Mouse (Mus musculus) regulatory T cell (primary cell): ENCODE measurements around the gene B430218F22Rik.

Experiments
- in situ Hi-C: fragments of 300-600 bp; cut with MboI, MseI; formaldehyde crosslinking; loops from one replicate; pipeline ENCODE4 v1.15.1; 2025; ENCODE audit warnings: high pct_unique_total_duplicates

The B430218F22Rik gene

DNA sequence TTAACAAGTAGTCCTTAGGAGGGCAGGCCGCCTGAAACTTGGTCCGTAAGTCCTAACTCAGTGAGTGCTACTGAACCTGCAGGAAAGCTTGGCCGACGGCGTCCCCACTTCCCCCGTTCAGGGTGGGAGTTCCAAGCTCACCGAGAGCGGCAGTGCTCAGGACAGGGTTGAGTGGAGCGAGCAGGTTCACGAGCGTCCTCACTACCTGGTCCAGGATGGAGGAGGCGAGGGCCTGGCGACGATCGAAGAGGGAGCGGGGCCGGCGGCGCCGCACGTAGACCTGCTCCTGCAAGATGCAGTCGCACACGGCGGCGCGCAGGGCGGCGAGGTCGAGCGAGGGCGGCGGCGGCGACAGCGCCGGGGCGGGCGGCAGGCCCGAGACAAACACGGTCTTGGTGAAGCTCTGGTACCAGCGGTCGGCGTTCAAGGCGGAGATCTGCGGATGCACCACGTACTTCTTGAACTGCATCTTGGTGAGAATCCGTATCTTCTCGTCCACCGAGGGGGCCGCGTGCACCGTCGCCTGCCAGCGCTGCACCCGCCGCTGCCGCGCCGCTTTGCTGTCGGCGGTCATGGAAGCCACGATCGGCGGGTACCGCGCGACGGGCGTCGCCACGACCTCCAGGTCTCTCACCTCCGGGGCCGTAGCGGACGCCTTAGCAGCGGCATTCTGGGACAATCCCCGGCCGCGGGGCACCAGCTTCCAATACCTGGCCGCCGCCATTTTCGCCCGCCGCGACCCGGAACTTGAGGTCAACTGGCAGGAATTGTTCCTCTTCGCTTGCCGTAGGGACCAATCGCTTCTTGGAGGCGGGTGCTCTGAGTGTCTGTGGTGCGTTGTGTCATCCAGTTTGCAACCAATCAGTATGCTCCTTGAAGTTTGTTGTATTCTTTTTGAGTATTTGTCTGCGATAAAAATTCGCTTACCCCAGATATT, at the start of gene B430218F22Rik, which contains the start of gene Mrps30:
B430218F22Rik (plus strand) TSS at position 120 of the 937 bp plus-strand sequence.
Mrps30 (minus strand) TSS at position 742 of the 937 bp plus-strand sequence.
- in situ Hi-C loops: loop anchor here (10.0 to 25.0 kb wide), 2 partner anchors 1078 to 1174 kb away; partner anchors contain the start of genes 4833420G17Rik, Emb and Gm17509

DNA sequence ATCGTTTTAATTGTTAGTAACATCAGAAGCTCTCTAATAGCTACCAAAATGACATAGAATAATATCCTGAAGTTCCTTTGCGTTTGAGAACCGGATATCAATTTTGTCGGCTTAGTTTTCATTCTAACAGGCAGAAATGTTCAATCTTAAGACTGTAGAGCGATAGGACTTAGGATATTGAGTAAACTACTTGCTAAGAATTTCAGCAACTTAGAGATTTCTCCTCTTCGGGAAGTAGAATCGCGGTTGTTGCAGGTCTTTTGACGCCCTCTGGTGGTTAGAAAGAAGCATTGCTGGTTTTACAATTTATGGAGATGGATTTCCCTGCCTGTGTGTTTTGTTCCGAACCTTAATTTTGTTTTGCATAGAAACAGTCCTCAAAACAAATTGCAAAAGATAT, 36.2 kb upstream of the B430218F22Rik start:
- in situ Hi-C loops: loop anchor here (10.0 kb wide), 2 partner anchors 1025 to 1265 kb away; no protein-coding TSS in a partner anchor

DNA sequence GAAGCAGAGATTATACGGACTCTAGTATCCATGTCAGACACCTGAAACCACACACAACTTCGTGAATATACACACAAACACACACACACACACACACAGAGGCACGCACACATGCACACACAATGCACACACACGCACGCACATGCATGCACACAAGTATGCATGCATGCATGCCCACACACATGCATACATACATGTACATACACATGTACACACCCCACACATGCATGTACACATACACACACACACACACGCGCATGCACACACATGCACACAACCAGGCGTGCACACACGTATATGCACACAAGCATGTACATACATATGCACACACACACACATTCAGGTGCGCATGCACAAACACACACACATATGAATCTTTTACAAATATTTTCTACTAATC, 35.6 kb upstream of the B430218F22Rik start:
- in situ Hi-C loops: loop anchor here (10.0 kb wide), 2 partner anchors 1026 to 1266 kb away; no protein-coding TSS in a partner anchor

DNA sequence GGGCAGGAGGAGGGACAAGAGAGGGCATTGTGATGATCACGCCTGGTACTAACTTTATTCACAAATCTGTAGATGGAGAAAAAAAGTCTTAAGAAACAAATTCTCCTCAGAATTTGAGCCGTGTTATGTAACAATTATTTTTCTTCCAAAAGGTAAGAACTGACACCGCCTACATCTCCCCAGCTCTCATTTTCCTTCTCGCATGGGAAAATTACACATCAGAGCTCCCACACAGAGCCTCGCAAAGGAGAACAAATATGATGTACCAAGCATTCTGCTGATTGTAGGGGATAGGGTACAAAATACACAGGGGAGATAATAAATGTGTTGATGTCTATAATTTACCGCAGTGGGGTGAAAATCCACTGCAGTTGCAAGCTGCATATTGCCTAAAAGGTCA, 23.1 kb upstream of the B430218F22Rik start:
- in situ Hi-C loops: no loop called here

DNA sequence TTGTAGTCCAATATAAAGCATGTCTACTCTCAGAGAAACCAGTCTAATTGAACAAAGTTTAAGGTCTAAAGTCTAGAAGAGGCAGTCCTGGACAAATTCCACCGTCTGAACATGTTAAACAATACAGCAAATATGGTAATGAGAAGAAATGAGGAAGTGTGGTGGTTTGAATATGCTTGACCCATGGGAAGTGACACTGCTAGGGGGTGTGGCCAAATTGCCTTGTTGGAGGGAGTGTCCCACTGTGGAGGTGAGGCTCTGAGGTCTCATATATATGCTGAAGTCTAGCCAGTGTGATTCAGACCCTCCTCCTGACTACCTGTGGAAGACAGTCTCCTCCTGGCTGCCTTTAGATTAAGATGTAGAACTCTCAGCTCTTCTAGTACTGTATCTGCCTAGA, 20.7 kb upstream of the B430218F22Rik start:
- in situ Hi-C loops: no loop called here

DNA sequence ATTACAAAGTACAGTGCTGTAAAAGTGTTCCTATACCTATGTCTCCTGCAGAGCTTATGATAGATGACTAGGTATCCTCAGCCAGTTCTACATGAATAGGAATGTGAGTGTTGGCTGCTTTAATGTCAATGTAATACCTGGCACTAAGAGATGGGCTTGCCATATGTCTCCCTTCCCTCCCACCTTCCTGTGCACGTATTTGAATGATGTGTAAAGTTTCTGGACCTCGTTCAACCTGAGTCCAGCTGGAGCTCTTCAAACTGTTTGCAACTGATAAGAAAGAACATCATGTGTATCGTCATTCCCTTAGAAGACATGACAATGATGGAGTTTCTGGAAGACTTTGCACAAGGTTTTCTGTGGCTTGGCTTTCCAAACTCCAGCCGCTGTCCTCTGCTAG, 13.6 kb upstream of the B430218F22Rik start:
- in situ Hi-C loops: no loop called here

DNA sequence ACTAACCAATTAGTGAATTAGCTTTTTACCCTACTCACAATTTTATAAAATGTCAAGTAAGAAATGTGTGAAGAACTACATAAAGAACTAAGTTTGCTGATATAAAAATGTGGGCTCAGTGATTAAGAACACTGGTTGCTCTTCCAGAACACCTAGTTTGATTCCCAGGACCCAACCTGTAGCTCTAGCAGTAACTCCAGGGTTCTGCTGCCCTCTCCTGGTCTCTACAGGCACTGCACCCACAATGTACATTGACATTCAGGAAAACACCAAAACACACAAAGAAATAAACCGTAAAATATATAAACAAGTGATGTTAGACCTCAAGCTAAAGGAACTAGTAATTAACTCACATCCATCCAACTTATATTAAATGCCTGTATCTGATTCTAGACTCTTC, 7.3 kb upstream of the B430218F22Rik start:
- in situ Hi-C loops: loop anchor here (25.0 kb wide), 1 partner anchor 1167 kb away; the partner anchor contains the start of genes Emb and Gm17509

DNA sequence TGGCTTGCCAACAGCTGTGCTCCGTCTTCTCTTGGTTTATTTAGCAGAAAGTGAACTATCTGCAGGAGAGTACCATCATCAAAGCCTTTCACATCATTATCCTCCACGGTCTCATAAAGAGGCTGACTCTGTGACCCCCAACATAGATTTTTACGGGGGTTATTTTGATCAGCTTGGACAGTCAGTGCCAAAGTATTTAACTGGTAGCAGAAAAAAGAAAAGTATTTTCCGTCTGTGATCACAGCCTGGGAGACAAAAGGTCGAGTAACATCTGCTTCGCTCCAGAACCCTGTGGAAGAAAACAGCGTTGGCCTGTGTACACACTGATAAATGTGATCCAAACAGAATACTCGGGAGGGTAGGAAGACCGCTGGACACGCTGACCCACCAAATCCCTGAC, 6.0 kb upstream of the B430218F22Rik start:
- in situ Hi-C loops: loop anchor here (10.0 to 25.0 kb wide), 2 partner anchors 1084 to 1168 kb away; partner anchors contain the start of genes 4833420G17Rik, Emb and Gm17509

DNA sequence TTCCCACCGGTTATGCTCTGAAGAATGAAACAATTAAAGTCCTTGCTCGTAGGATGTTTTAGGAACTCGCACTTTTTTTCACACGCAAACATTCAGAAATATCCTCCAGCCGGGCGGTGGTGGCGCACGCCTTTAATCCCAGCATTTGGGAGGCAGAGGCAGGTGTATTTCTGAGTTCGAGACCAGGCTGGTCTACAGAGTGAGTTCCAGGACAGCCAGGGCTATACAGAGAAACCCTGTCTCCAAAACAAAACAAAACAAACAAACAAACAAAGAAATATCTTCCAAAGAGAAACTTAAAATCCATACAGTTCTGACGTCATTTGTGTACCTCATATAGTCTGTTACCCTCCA, 995 bp downstream of the B430218F22Rik start:
- in situ Hi-C loops: loop anchor here (10.0 to 25.0 kb wide), 2 partner anchors 1077 to 1175 kb away; partner anchors contain the start of genes 4833420G17Rik, Emb and Gm17509

DNA sequence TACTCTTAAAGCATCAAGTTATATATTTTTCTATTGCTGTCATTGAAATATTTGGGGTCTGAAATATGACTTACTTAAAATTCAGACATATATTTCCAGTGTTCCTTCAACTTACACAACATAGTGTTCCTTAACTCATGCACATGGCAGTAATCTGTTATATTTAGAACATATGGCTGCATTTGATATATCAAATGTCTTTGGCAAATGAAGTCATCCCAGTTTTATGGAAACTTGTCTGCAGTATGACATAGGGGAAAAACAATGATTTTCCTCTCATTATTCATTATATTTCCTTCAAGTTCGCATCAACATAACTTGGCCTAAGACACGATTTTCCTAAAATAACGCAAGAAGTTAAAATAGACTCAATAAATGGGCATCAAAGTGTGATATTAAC, 9.4 kb downstream of the B430218F22Rik start:
- in situ Hi-C loops: loop anchor here (25.0 kb wide), 1 partner anchor 1184 kb away; the partner anchor contains the start of genes Emb and Gm17509

DNA sequence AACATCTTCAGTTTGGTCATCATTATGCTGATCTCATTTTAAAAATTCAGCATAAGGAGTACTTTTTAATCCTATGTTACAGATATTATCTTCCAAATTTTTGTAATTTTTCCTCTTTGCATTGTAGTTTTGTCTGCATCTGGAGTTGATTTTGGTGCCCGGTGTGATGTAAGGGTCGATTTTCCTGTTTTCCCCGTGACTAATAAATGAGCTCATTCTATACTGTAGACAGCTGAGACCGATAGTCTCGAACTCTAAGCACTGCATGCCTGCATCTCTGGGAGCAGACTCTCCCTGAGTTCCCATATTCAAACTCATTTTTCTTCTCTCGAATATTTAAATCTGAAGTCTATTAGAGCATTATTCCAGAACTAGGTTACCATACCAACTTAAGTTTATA, 13.9 kb downstream of the B430218F22Rik start:
- in situ Hi-C loops: loop anchor here (5.0 to 25.0 kb wide), 3 partner anchors 194 to 1212 kb away; partner anchors contain the start of gene Ccl28

DNA sequence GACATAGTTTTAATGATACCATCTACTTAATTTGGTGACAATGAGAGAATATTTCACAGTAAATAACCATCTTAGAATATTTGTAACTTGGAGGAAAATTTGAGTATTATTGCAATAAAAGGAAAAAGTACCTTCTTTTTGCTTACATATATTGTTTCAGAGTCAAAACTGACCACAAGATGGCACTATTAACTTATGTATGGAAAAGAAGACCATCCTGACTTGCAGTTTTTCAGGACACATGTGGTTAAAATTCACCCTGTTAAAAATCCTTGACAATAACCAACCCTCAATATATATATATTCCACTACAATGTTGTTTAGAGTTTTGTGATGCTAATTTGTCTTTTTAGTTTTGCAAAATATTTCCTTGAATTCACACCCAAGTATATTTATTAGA, 17.1 kb downstream of the B430218F22Rik start:
- in situ Hi-C loops: loop anchor here (5.0 to 25.0 kb wide), 3 partner anchors 191 to 1209 kb away; partner anchors contain the start of gene Ccl28

DNA sequence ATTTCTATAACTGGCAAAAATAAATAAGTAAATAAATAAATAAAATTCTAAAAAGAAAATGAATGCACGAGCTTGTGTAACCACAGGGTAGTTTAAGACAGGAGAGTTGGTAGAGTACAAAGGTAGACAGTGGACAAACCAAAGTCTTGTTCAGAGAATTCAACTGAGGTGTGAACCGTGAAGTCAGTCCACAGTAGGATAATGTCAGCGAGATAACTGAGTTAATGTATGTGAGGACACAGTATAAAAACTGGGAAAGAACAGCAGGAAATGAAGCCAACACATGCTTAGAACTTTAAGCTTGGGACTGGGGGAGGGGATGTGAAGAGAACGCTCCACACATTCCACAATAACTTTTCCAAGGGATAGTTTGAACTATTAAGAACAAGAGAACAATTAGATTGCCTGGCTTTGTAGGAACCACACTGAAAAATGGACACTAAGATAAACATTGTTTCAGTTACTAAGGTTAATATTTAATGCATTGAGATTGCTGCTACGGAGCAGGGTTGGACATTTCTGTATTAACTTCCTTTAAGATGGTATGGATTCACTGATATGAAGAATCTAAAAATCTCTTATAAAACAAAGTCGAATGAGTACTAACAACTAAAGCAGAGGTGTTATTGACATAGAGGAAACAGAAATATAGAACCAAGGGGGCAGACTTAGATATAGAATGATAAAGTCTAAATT, 25.0 kb downstream of the B430218F22Rik start:
- in situ Hi-C loops: loop anchor here (25.0 kb wide), 1 partner anchor 1201 kb away; the partner anchor contains the start of gene Ccl28

DNA sequence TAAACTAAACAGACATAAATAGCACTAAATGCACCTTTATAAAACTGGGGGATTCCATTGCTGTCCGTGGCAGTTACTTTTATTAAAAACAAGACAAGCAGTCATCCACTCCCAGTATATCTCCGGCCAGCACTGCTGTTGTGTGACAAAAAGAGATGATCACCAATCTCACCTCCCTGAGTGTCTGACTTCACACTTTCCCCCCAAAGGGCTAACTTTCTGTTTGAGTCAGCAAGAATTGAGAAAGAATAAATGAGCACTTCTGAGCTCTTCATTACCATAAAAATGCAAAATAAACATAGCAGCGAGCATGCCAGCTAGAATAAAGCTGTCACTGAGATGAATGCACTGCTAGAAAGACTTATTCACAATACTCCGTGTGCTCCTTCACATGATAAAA, 31.7 kb downstream of the B430218F22Rik start:
- in situ Hi-C loops: loop anchor here (25.0 kb wide), 1 partner anchor 1194 kb away; the partner anchor contains the start of gene Ccl28

DNA sequence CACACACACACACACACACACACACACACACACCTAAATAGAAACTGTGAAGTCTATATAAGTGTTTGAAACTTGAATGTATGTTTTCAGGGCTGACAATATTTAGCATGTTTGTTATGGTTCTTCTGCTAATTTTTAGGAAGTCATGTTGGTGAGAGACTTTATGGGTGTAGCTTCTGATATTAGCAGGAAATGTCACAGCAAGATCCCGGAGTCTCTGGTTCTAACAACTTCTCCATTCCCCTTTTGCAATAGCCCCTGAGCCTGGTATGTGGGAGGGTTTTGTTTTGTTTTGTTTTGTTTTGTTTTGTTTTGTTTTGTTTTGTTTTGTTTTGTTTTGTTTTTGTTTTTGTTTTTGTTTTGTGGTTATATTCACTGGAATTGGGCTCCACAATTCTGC, 34.0 kb downstream of the B430218F22Rik start:
- in situ Hi-C loops: loop anchor here (25.0 kb wide), 1 partner anchor 1192 kb away; the partner anchor contains the start of gene Ccl28

DNA sequence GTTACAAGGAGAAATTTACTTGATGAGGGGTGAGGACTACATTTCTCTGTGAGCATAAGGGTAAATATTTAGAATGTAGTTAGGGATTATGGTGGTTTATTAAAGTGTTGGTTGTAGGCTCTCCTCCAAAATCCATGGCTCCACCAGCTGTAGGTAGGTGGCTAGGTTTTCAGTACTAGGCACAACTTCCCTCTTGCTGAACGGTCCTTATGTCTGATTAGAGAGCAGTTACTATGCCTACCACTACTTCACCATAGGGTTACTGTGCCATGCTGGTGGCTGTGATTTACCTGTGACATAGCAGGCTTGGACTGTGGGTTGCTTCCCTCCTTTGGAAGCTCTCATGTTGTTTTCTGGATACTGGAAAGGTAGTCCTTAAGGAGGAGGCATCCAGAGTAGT, 34.4 kb downstream of the B430218F22Rik start:
- in situ Hi-C loops: loop anchor here (25.0 kb wide), 1 partner anchor 1191 kb away; the partner anchor contains the start of gene Ccl28
